Mouse (Mus musculus): ENCODE data around the gene Nudt2. TPM values are rescaled to one million over a fixed set of nuclear protein-coding genes. Genes with fewer than 3 reads are reported as not detected.

Gene Nudt2
- total RNA-seq, 2 experiments from 2014 or later: 32.8 to 34.8 TPM

DNA sequence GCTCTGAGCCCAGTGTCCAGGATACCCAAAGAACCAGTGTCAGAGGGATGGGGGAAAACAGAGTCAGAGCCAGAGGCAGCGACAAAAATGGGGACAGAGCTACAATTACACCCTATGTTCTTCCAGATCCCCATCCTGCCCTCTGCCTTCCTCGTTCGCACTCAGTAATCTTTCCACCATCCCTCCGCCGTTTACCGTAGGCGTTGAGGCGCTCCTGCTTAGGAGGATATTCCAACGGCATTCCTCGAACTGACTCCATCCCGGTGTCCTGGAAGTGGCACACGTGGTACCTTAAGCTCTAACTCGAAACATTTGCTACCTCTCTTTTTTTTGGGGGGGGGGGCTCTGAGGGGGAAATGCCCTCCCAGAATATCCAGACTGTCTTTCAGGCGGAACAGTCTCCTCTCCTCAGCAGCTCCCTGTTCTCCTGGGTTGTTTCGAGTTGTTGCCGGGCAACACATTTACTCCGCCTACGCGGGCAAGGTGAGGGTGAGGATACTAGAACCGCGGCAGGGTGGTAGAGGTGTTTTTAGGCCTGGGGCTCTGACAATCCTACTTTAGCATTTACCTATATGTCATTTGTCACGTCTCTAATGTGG lies 42.5 kb downstream of the Nudt2 start:
- no peak for DNase-seq (ENCODE audit: extremely low spot score in 1 of 2, low spot score in 2 of 2)
- intact Hi-C loops (cut with DNase I): loop anchor here (5.0 kb wide), 1 partner anchor 40 kb away; the partner anchor contains the start of gene Nudt2

- intact Hi-C loops (cut with DNase I): loop anchor here (5.0 kb wide), 1 partner anchor 41 kb away; the partner anchor contains the start of gene Nudt2
Observed at GRCm38 (mm10) chr4:41507998-41508397, 43.0 kb downstream of the Nudt2 start.

GRCm38 (mm10) chr4:41513309-41513708 lies 48.4 kb downstream of the Nudt2 start:
- intact Hi-C loops (cut with DNase I): no loop called here
- DNase-seq (ENCODE audit: extremely low spot score in 1 of 2, low spot score in 2 of 2): no peak

More at GRCm38 (mm10) chr4:41507998-41508397, 43.0 kb downstream of the Nudt2 start:
- DNase-seq (ENCODE audit: extremely low spot score in 1 of 2, low spot score in 2 of 2): no peak

DNA sequence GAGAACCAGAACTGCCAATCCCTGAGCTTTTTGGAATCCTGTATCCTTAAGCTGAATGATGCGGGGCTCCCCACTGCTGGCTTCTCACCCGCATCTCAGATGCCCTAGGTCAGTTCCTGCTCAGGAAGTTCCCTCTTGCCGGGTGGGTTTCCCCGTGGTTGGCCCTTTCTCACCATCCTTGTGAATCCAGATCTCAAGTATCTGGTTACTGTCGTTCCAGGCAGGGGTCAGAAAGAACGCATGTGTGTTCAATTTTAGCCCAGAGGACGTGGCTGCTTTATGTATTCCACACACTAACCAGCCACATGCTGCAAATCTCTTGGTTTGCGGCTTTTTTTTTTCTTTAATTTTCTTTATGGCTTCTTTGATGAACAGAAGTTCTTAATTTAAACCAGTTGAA lies 48.8 kb downstream of the Nudt2 start:
- intact Hi-C loops (cut with DNase I): no loop called here
- no peak for DNase-seq (ENCODE audit: extremely low spot score in 1 of 2, low spot score in 2 of 2)

GRCm38 (mm10) chr4:41517233-41517632 lies 52.3 kb downstream of the Nudt2 start, which contains the start of gene 1110017D15Rik:
TSS of gene 1110017D15Rik (minus strand) at chr4:41517333.
- DNase-seq (ENCODE audit: extremely low spot score in 1 of 2, low spot score in 2 of 2): no peak
- intact Hi-C loops (cut with DNase I): no loop called here

DNA sequence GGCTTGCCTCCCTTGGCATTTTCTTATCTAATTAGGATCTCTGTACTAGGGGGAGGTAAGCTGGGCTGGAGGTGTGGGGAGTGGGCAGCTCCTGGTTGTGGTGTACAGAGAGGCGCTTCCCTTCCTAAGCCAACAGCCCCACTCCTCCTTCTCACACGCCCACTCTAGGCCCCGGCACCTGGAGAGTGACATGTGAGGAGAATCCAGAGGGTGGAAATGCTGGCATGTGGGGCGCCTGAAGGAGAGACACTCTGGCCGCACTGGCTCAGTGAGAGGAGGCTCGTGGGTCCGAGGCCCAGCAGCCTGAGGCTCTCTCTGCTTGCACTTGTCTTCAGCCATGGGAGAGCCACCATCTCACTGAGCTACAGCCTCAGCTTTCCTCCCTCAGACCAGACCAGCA lies 53.4 kb downstream of the Nudt2 start:
- no peak for DNase-seq (ENCODE audit: extremely low spot score in 1 of 2, low spot score in 2 of 2)
- intact Hi-C loops (cut with DNase I): no loop called here

- DNase-seq (ENCODE audit: extremely low spot score in 1 of 2, low spot score in 2 of 2): no peak
- intact Hi-C loops (cut with DNase I): no loop called here
Observed at GRCm38 (mm10) chr4:41519195-41519594, 54.2 kb downstream of the Nudt2 start.

DNA sequence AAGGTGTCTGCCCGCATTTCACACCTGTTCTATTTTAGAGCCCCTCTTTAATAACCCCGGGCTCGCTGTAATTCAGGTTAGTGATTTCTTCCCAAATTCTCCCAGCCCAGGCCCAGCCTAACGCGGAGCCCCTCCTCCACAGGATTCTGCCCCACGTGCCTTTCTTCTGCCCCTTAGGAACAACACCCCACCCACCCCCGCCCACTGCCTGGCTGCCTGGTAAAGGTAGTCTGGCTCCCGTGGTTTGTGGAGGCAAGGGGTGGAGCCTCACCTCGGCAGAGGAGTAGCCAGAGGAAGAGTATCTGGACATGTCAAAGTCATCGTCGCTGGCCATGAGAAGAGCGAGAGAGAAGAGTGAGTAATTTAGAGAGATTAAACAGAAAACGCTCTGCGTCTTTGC lies 55.7 kb downstream of the Nudt2 start:
- intact Hi-C loops (cut with DNase I): loop anchor here (5.0 kb wide), 1 partner anchor 92 kb away; no protein-coding TSS in a partner anchor
- DNase-seq (ENCODE audit: extremely low spot score in 1 of 2, low spot score in 2 of 2): no peak

DNA sequence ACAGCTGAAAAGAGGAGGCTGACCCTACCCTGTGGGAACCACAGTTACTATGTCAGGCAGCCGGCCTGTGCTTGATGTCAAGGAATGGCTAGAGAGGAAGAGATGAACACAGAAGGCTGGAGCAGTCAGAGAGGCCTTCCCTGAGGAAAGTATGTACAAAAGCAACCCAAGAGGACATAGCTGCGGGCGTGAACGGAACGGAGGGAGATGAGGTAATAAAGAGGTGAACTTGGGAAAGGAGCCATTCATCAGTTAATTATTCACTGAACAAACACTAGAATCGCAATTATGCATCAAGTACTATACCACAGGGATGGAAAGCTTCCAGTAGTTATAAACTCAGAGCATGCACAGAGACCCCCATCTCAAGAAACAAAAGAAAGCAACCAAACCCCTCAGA lies 57.2 kb downstream of the Nudt2 start:
- intact Hi-C loops (cut with DNase I): loop anchor here (5.0 kb wide), 1 partner anchor 90 kb away; no protein-coding TSS in a partner anchor

GRCm38 (mm10) chr4:41522788-41523187 lies 57.8 kb downstream of the Nudt2 start:
- DNase-seq (ENCODE audit: extremely low spot score in 1 of 2, low spot score in 2 of 2): peak in 1 of 2 experiments; percentile 46
- intact Hi-C loops (cut with DNase I): loop anchor here (5.0 kb wide), 1 partner anchor 90 kb away; no protein-coding TSS in a partner anchor

More for the DNA sequence above, 57.2 kb downstream of the Nudt2 start:
- DNase-seq (ENCODE audit: extremely low spot score in 1 of 2, low spot score in 2 of 2): no peak

DNA sequence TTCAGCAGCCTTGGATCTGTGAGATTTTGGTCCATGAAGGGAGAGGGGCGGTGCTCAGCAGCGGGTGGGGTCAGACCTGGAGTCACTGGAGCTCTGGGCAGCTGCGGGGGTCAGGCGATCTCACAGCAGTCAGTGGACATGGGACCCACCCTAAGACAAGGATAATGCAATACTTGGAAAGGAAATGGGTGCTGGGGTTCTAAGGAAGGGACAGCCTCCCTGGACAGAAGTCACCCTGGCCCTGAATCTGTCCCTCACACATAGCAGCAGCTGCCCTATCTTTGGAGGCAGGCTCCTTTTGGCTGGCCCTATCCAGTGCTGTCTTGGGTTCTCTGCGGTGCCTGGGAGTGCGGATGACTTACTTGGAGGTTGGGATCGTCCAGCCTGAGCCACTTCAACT lies 58.9 kb downstream of the Nudt2 start:
- intact Hi-C loops (cut with DNase I): loop anchor here (5.0 kb wide), 1 partner anchor 88 kb away; no protein-coding TSS in a partner anchor
- no peak for DNase-seq (ENCODE audit: extremely low spot score in 1 of 2, low spot score in 2 of 2)

DNA sequence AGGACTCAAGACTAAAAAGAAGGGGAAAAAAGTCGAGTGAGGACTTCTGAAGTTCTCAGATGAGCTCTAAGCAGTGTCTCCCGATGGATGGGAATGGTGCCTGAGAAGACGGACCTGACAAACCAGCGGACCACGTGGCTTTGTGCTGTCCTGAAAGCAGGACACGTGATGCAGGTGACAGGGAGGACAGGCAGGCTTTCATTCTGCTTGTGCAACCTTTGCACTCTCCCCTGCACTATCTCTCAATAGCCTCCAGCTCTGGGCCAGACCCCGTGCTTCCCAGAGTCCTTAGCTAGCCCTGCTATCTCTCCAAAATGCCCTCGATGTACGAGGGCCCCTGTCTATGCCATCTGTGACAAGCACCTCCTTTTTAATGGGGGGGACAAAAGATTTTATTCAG lies 59.9 kb downstream of the Nudt2 start:
- no peak for DNase-seq (ENCODE audit: extremely low spot score in 1 of 2, low spot score in 2 of 2)
- intact Hi-C loops (cut with DNase I): loop anchor here (5.0 kb wide), 1 partner anchor 87 kb away; no protein-coding TSS in a partner anchor

DNA sequence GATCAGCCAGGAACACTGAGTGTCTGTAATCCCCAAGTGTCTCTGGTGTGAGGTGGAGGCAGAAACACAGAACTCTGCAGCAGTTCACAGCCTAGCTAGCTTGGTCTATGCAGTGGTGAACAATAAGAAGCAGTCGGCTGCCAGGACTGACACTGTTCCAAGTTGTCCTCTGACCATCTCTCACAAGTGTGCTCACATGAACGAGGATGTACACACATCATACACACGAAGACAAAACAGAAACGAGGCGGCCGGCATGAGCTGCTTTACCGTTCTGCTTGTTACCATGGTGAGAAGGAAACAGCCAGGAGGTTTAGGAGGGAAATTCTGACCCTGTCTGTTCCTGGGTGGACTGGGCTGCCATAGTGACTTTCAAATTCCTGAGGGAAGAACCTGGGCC lies 61.6 kb downstream of the Nudt2 start:
- no peak for DNase-seq (ENCODE audit: extremely low spot score in 1 of 2, low spot score in 2 of 2)
- intact Hi-C loops (cut with DNase I): no loop called here

DNA sequence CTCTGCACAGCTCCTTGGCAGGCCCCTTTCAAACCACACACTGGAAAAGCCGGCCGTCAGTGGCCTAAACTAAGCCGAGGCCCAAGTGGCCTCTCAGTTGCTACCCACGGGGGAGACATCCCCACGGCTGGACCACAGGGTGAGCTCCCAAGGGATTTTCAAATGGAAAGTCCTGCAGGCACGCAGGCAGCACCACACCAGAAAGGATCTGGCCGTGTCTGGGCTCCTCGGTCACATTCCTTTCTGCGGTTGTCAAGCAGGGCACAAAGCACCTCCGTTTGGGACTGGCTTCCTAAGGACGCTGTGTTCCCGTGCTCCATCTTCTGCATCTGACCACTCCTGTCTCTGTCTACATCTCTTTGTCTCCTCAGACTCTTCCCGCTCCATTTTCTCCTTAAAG lies 62.1 kb downstream of the Nudt2 start:
- intact Hi-C loops (cut with DNase I): no loop called here
- no peak for DNase-seq (ENCODE audit: extremely low spot score in 1 of 2, low spot score in 2 of 2)

DNA sequence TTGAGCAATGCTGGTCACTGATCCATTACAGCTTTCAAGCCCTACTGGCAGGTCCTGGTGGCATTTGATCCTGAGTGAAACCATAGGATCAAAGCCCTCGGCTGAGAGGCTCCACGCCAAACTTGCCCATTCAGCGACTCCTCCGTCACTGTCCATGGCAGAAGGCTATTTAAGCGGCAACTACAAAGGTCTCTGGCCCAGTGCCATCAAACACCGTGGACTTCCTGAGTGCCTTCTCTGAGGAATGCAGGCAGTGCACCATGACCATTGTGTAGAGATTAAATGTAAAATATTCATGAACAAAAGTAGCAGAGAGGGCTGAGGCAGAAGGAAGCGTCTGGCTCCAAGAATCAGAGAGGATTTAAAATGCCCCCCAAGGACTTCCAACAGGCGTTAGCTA lies 63.0 kb downstream of the Nudt2 start:
- no peak for DNase-seq (ENCODE audit: extremely low spot score in 1 of 2, low spot score in 2 of 2)
- intact Hi-C loops (cut with DNase I): no loop called here

Other genes starting within 250 kb of the Nudt2 start
- gene Ubap2, start 190.0 kb upstream of the Nudt2 start, total RNA-seq (2021): 10 to 100 TPM; 54.4 to 58.1 TPM
- gene Dcaf12, start 150.3 kb upstream of the Nudt2 start, total RNA-seq (2021): 10 to 100 TPM; 55.2 to 55.6 TPM
- gene Ubap1, start 116.2 kb upstream of the Nudt2 start, total RNA-seq (2021): 10 to 100 TPM; 41.6 to 42.7 TPM
- 1 to 10 TPM; 1.5 to 1.6 TPM for gene Kif24, start 264 bp upstream of the Nudt2 start, total RNA-seq (2021)
- gene AI464131, start 37.9 kb downstream of the Nudt2 start, total RNA-seq (2021): 10 to 100 TPM; 33.6 to 37.4 TPM
- gene 1110017D15Rik, start 52.2 kb downstream of the Nudt2 start, total RNA-seq (2021): 10 to 100 TPM in 1 of 2 experiments, 1 to 10 TPM in 1; 8.3 to 11.4 TPM
- 100 to 1,000 TPM; 199 to 201 TPM for gene Fam219a, start 104.4 kb downstream of the Nudt2 start, total RNA-seq (2021)
- 1 to 10 TPM; 4.2 to 5.4 TPM for gene Dnaic1, start 104.6 kb downstream of the Nudt2 start, total RNA-seq (2021)
- gene Enho, start 175.2 kb downstream of the Nudt2 start, total RNA-seq (2021): 10 to 100 TPM; 61.8 to 62.2 TPM
- 10 to 100 TPM; 57.4 to 75.1 TPM for gene Cntfr, start 231.9 kb downstream of the Nudt2 start, total RNA-seq (2021)
- gene Il11ra1, start 234.8 kb downstream of the Nudt2 start, total RNA-seq (2021): 10 to 100 TPM; 19.1 to 24.3 TPM
- 10 to 100 TPM; 28.4 to 30.3 TPM for gene Rpp25l, start 248.4 kb downstream of the Nudt2 start, total RNA-seq (2021)